Mouse (Mus musculus) ovary, postnatal 14 days (tissue): ENCODE results near the gene Antxr1.
A peak's percentile ranks its signal among the peaks of the same experiment; 100 is the strongest.

Source experiments
- DNase-seq: peaks from one replicate; pipeline ENCODE4 v3.0.0; 2022; ENCODE audit warnings: low spot score

Antxr1 gene

DNA sequence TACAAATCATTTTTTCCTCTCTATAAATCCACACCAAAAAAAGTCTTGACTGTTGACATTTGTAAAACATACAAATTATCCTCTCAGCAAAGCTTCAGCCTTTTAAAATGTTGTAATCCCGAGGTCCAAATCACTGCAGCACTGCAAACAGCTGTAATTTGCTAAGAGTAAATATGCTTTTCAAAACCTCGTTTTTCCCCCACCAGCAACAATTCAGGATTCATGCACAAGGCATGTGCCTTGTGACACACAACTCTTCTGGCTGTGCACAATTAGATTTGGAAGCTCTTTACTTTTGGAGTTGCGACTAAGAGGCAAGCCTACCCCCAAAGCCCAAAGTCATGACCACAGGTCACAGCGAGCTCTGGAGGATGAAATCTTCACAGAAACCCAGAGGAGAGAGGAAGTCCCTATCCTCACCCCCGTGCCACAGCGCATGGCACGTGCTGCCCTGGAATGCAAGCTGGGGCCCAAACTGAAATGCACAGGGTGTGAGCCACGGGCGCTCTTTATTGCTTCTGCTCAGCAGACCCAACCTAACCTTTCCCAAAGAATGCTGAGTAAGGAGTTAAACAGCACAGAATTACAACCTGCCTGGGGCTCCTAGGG is 87.3 kb downstream of the Antxr1 start:
- DNase-seq = no peak

DNA sequence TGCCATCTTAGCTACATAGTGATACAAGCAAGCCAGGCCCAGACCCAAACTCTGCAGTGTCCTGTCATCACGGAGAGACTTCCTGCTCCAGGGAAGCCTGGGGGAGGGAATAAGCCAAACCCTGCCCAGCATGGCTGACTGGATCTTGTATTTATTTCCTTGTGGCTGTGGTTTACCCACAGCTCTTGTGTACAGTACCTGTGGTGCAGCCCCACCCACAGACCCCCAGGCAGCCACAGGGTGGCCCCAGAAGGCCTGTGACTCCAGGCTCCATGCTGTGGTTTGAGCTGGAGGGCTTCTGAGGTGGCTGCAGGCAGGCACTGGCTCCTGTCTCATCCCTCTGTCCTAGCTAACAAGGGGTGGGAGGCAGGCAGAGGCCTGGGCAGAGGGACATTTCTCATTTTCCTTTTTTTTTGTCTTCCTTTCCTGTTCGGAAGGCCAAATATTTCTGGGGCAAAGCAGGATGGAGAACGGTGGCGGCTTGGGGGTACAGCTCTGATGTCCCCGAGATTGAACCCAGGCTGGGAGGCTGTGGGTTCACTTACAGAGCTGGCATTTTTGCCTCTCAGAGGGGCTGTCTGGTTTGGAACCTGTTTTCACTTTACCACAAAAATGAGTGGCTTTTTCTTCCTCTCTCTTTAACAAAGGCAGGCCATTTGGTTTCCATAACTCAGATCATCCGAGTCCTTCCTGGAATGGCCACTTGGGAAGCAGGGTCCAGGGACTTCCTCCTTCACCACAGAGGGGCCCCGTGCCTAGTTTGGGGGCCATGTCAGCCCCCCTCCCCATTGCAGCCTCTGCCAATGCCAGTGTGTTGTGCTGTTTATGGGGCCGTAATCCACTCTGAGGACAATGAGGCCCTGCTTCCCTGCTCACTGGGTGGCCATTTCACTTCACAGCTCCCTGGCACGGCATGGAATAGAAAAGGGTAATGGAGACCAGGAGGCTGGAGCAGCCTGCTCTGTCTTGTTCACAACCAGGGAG is 91.2 kb downstream of the Antxr1 start:
- no peak for DNase-seq

DNA sequence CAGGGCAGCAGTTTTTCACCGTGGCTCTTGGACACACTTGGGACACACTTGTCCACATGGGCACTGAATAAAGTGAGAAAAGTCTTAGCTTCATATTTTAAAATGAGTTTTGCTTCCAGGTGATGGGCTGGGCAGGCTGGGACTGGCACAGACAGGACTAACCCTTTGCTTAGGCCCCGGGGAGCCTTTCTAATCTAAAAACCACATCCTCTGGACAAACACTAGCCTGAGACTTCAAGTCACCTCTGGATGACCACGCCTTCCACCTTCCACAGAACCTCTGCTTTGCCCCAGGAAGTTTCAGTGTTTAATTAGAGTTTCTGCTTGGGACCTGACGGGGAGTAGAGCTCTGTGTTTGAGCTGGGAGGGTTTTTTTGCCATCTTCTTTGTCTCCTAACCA is 98.4 kb downstream of the Antxr1 start:
- DNase-seq = no peak

DNA sequence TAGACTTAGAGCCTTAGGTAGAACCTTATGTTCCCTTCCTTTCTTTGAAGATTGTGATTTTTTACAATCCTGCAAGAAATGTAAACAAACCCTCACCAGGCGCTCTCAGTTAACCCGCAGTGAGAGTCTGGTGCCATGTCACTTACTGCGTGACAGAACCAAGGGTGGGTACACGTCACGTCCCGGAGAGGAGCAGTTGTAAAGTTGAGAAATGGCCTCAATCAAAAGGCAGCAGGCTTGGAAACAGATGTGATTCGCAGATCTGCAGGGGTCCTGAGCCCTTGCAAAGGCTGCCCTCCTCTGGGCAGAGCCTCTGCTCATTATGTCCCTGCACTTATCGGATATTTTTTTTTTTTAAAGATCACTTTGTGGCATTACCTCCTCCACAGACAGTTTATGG is 99.6 kb downstream of the Antxr1 start:
- DNase-seq = no peak

DNA sequence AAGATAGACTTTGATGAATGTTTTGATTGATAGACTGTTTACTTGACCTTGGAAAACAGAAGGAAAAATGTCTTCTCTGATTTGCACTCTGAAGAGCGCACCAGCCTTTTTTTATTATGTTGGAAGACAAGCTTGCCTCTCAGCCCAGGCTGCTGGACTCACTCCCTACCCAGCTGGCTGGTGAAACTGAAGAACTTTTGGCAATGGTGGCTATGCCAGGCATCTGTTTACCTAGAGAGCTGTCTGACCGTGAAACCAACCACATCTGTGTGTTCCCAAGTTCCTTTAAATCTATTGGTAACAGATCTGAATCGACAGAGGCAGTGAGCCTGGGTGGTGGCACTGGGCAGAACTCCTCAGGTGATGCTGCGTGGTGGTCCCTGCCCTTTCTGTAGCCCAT is 102.5 kb downstream of the Antxr1 start:
- no peak for DNase-seq

DNA sequence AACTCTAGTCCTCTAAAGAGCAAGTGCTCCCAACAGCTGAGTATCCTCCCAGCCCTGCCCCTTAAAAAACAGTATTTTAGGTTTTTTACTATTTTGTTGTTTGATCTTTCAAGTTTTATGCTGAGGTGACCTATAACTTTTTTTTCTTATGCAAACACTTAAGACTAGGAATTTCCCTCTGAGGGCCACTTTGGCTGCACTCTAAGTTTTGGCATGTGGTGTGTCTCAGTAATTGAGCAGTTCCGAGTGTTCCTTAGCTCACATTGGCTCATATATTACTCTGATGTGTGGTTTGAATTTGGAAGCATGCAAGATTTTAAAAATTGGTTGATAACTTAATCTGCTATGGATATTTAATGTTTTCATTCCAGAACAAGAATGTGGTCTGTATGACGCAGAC is 105.6 kb downstream of the Antxr1 start:
- DNase-seq = no peak

DNA sequence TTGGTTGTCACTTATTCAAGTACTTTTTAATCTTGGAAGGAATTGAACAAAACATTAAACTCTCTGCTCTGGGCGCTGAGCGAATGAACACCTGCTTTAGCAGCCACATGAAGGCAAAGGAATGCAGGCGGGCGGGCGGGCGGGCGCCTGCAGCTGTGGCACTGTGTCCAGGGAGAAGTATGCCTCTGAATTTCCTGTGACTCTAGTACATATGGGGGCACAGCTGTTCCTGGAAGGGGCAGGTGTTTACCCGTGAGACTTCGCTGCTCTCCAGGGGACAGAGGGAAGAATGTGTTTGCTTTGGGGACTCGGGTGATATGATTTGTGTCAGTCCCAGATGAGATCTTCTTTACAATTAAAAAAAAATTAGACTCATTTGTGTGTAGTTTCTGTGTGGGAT is 107.7 kb downstream of the Antxr1 start:
- DNase-seq = no peak

DNA sequence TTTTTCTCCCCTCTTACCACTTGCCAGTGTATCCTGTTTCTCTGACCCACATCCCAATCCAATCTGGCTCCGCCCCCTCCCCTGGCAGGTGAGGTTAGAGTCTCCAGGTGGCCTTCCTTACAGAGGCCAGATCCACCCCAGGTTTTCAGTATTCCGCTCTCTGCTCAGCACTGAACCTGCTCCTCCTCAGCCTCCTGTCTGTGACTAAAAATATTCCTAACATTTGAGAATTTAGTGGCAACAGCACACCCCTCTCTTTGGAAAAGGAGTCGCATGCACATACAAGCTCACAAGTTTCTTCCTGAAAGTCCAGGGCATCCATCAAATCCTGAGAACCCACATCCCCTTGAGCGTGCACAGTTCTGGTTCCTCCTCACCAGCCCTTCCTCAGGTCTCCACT is 109.3 kb downstream of the Antxr1 start:
- no peak for DNase-seq

DNA sequence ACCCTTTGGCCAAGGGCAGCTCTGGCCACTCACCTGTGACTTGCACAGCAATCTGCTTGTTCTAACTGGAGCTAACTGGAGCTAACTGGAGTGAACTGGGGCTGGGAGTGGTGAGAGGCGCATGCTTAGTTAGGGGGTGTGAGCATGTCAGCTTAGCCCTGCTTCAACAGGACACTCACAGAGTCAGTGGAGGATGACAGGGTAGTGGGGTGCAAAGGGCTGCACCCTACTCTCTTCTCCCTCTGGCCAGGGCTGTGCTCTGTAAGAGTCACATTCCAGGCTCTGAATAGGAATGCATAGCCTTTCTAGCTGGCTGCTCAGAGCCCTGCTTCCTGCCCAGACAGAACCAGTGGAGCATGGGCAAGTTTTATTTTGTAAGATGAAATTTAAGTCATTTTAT is 110.3 kb downstream of the Antxr1 start:
- DNase-seq = no peak

DNA sequence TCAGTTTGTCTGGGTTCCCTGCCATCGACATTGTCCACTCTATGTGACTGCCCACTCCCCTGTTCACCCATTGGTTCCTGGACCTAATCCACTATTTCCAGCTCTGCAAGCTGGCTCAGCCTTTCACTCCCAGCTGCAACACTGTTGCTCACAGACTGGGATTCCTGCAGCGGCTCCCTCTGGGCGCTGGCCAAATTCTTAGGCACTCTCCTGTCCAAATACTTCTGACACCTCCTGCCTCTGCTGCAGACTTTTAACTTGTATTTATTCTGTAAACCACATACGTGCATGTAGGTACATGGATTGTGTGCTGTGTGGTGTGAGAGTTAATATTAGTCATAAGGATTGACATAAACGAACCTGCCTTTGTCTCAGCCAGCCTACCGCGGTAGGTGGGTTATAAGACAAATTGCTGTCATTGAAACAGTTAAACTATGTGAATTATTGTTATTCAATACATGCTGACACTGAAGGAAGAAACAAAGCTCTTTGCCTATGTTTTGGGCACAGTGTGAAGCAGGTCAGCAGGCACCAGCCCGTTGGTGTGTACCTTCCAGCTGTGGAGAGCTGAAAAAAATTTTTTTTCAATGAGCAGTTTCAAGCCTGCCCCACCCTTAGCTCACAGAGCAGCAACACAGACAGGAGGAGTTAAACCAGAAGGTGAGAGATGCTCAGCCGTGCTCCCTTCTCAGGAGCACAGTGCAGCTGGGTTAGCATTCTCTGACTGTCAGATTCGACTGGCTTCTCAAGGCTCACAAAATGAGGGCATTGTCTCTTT is 112.6 kb downstream of the Antxr1 start:
- no peak for DNase-seq

DNA sequence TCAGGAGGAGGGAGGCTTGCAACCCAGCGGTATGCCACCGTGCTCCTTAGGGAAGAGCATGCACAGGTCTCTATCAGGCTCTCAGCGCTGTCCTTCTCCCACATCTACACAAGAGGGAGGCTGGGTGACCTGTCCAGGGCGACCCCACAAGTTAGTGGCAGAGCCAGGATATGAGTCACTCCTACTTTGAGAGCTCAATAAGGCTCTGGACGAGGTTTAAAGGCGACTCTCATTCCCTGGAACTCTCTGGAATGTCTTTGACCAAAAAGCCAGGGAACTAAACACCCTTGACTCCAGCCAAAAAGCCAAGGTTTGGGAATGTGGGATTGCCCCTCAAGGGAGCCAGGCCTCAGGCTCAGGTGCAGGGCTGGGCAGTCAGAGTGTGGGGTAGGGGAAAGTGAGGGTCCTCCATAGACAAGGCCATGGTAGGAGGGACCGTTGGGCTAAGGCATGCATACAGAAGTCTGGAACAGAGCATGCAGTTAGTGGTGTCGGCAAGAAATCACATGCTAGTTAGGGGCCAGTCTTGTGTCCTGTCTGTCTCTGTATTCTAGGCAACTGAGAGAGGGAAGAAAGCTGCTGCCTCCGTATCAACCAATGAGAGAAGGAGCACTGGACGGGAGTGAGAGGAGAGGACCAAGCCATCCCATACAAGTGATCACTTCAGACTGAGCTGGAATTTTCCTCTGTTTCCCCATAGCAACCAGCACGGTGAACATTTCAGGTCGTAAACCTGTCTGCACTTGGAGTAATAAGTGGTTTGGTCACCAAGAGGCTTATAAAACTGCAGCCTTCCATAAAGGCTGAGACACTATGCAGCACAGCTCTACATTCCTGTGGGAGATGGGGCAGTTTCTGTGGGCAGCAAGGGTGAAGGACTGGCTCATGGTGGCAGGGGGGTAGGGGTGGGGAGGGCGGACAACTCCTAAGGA is 116.3 kb downstream of the Antxr1 start:
- no peak for DNase-seq

DNA sequence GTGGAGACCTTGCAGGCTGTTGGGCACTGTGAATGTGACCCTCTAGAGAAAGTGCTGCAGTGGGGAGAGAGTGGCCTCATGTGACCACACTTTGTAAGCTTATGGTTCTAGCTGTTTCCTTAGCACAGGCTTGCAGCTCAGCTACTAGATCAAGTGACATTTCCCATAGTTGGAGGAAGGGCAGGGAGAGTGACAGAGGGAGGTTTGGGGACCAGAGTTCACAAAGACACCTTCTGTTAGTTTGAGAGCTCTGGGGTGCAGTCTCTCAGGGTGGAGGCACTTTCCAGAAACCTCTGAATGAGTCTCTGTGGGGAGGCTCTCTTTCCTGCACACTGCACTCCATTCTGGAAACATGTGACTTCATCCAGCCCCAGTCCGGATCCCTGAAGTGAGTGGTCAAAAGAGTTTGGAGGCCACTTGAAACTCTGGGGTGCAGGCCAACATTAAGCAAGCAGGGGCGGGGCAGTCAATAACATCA is 119.5 kb downstream of the Antxr1 start:
- no peak for DNase-seq

DNA sequence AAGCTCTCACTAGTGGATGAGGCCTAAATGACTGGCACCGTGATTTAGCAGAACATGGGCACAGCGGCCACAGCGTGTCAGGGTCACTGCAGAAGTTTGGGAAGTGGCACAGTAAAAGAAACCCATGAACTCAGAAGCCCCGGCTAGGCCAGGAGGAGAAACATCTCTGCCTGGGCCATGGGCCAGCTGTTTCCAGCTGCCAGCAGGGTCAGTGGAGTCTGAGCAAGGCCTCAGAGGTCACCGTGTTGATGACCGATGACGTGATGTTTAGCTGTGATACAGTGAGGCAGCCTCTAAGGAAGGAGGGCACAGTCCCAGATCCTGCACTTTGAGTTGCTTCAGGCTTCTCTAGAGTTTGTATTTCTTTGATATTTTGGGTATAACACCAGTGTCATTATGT is 122.4 kb downstream of the Antxr1 start:
- DNase-seq = no peak

DNA sequence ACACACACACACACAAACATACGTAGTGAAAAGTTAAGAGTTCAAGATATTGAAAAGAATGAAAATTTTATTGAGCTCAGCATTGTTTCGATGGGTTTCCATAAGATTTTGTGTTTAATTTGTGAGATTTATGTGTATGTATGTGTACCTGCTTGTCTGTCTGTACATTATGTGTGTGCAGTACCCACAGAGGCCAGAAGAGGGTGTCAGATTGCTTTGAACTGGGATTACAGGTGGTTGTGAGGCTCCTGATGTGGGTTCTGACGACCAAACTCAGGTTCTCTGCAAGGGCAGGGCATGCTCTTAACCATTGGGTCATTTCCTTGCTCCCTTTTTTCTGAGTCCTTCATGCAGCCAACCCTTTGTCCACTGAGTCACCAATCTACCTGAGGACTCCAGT is 124.1 kb downstream of the Antxr1 start:
- DNase-seq = no peak

DNA sequence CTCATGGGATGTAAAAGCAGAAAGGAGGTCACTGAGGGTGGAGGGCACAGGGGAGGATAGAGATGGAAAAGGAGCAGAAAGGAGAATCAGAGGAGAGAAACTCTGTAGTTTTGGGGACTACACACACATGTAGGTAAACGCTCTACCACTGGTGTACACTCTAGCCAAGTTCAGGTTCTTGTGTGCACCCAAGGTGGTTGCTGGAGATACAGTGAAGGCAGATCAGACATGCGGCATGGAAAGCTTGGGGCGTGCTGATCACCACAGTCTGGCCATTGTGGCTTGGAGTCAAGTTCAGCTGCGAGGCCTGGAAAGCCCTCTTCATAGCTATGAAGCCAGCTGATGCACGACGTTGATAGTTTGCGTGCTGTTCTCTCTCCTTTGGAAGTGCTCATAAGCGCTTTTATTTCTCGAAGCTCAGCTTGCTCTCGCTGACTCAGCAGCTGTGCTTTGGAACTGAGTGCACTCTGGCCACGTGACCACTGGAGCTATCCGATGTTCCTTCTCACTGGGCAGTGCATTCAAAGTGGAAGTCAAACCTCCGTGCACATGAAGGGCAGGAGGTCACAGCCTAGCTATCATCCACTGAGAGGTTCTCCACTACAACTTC is 128.1 kb downstream of the Antxr1 start:
- peak; percentile 42 for DNase-seq

DNA sequence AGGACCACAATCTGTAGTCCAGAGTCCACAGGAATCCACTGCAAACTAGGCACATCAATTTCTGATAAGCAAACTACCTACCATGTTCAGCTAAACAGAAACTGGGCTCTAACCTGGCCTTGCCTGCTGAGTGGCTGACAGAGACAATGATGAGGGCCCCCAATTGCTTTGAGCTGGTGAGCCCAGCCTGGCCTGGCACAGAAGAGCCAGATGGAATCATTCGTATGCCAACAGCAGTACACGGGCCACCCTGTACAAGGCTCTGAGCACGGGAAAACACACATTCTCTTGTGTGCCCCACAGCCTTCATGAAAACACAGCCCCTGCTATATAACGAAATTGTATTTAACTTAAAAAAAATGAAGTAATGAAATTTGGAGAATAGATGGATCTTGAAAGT is 128.8 kb downstream of the Antxr1 start:
- no peak for DNase-seq

DNA sequence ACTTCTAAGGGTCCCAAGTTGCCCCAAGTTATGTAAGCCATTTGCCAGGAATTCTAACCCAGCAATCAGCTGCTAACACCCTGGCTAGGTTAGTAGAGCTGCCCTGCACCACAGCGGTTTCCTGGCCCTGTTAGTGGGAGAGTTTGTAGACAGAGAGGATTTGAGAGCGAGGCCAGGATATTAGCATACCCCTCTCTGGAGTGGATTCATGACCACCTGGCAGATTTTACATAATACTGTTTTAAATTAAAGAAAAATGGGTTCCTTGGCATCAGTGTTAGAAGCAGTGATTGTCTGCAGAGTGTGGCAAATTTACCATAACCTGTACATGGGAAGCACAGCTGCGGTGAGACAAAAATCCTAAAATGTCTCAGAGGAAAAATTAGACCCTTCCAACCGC is 132.2 kb downstream of the Antxr1 start:
- DNase-seq = no peak

DNA sequence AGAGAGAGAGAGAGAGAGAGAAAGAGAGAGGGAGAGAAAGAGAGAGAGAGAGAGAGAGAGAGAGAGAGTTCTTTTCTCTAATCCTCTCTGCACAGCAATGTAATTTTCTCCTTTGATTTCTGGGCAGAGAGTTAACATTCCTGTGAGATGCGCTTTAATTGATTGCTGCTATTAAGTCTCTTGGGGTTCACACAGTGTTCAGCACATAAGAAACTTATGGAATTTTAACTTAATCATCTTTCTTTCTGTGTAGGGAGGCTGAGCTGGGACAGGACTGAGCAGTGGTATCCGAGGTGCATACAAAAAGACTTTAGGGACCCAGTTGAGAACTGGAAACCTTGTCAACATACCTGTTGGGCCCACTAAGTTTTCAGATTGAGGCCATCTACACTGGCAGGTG is 132.6 kb downstream of the Antxr1 start:
- DNase-seq = no peak

DNA sequence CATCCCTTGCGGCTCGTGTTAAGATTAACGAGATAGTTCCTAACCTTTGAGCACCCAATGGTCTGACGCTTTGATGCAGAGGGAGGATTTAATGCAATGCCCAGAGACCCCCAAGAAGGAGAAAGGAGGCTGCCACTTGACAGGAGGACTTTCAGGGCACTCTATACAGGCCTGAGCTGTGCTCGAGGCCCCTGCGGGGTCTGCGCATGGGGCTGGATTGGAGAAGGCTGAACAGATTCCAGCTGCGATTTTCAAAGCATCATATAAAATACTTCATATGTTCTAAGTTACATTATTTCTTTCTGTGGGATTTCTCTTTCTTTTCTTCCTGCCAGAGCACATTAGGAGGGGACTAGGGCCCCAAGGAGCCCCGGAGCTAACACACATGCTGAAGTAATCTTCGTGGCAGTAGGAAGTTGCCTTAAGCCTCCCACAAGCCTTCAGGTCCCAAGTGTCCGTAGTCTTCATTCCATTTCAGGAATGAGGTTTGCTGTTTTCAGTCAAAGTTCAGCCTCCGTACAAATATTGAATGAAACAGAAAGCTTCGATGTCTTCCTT is 133.5 kb downstream of the Antxr1 start:
- no peak for DNase-seq

DNA sequence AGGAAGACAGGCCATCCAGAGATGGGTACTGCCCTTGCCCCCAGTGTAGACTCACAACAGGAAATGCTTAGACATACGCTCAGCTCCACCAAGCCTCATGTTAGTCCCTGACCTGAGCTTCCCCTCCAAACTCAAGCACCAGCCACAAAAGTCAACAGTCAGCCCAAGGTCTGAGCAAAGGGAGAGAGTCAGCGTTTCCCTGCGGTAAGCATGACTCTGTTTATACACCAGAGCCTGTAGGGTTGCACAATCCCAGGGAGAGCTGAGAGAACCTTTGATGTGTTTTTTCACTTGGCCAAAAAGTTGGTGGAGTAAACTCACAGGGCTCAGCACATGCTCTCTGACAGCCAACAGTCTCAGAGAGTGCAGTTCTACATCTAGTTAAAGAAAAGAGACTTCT is 145.9 kb downstream of the Antxr1 start:
- DNase-seq = no peak

DNA sequence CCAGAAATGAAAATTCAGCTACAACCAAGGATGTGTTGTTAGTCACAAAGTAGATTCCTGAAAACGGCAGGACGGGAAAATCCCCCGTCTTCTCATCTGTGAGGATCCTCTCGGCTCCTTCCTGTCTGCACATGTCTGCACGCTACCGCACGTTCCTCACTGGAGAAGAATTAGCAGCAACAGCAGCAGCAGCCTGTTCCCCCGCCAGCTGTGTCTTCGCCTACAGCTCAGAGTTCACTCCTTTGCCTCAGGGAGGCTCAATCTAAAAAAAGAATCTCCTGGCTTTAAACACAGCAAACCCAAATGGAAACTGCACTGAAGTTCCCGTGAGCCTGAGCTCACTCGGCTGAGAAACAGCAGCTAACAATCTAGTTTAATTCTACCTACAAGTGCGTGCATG is 148.6 kb downstream of the Antxr1 start:
- DNase-seq = no peak
